Mouse (Mus musculus): ENCODE measurements around the gene Gabrr2. TPM values are rescaled to one million over a fixed set of nuclear protein-coding genes. Genes with fewer than 3 reads are reported as not detected.

Gene Gabrr2
- polyA plus RNA-seq, 1 experiment from 2014 or later = 0.05 TPM

GRCm38 (mm10) chr4:33066223-33066960 is 3.6 kb downstream of the Gabrr2 start:
- Histone ChIP-seq H3K36me3 (ENCODE audit: control insufficient read depth, insufficient read depth, low read length) (no peaks in the 10 kb centered on the region), H3K4me2 (replicated peaks; ENCODE audit: low read depth) (peak overlapping the region; percentile 11; the same call in 1 of the 2 replicates), H3K27me3 (ENCODE audit: control insufficient read depth, insufficient read depth, low read length) (no peaks in the 10 kb centered on the region), H3K9ac (ENCODE audit: low read length) (no peak overlapping the region; the same call in 1 of the 2 replicates), H3K9me3 (ENCODE audit: control insufficient read depth, low read length) (no peaks in the 10 kb centered on the region), H3K4me1 (replicated peaks; ENCODE audit: control insufficient read depth, insufficient read depth) (no peaks in the 10 kb centered on the region), H3K27ac (replicated peaks) (no peak overlapping the region), H3K4me3 (ENCODE audit: low read depth, low read length) (no peak overlapping the region)
- 41% methylated on average over 14 of the region's 14 CpGs for WGBS
- DNase-seq (ENCODE audit: low spot score) (no peak), ATAC-seq (ENCODE audit: low FRiP score, low TSS enrichment) (peak; percentile 51; the same call in 1 of the 2 replicates)
- TF ChIP-seq EP300 (optimal IDR thresholded peaks at IDR 0.05) = no peak
- TF ChIP-seq CTCF (IDR thresholded peaks at IDR 0.05; ENCODE audit: low read depth) = no peak

- no peak for TF ChIP-seq EP300 (optimal IDR thresholded peaks at IDR 0.05)
- TF ChIP-seq CTCF (IDR thresholded peaks at IDR 0.05; ENCODE audit: low read depth) = no peak
- Histone ChIP-seq H3K36me3 (ENCODE audit: control insufficient read depth, insufficient read depth, low read length) (no peaks in the 10 kb centered on the region), H3K9ac (ENCODE audit: low read length) (no peak overlapping the region), H3K9me3 (ENCODE audit: control insufficient read depth, low read length) (no peaks in the 10 kb centered on the region), H3K4me3 (ENCODE audit: low read depth, low read length) (no peak overlapping the region), H3K27me3 (ENCODE audit: control insufficient read depth, insufficient read depth, low read length) (no peaks in the 10 kb centered on the region), H3K27ac (replicated peaks) (no peak overlapping the region), H3K4me1 (replicated peaks; ENCODE audit: control insufficient read depth, insufficient read depth) (no peaks in the 10 kb centered on the region), H3K4me2 (replicated peaks; ENCODE audit: low read depth) (no peak overlapping the region)
- WGBS = 92% methylated on average over 3 of the region's 3 CpGs
- ATAC-seq (ENCODE audit: low FRiP score, low TSS enrichment) (no peak), DNase-seq (ENCODE audit: low spot score) (no peak)
Measured at GRCm38 (mm10) chr4:33067331-33067730, 4.5 kb downstream of the Gabrr2 start.

GRCm38 (mm10) chr4:33067826-33068225 is 5.0 kb downstream of the Gabrr2 start:
- no peak for ATAC-seq (ENCODE audit: low FRiP score, low TSS enrichment)

GRCm38 (mm10) chr4:33068894-33069293 is 6.1 kb downstream of the Gabrr2 start:
- no peak for DNase-seq (ENCODE audit: low spot score)

More at GRCm38 (mm10) chr4:33067826-33068225, 5.0 kb downstream of the Gabrr2 start:
- TF ChIP-seq CTCF (IDR thresholded peaks at IDR 0.05; ENCODE audit: low read depth) = no peak
- no peak for TF ChIP-seq EP300 (optimal IDR thresholded peaks at IDR 0.05)
- DNase-seq (ENCODE audit: low spot score) = no peak
- Histone ChIP-seq H3K36me3 (ENCODE audit: control insufficient read depth, insufficient read depth, low read length) (no peaks in the 10 kb centered on the region), H3K9me3 (ENCODE audit: control insufficient read depth, low read length) (no peaks in the 10 kb centered on the region), H3K4me3 (ENCODE audit: low read depth, low read length) (no peak overlapping the region), H3K4me2 (replicated peaks; ENCODE audit: low read depth) (no peak overlapping the region), H3K9ac (ENCODE audit: low read length) (no peak overlapping the region), H3K27ac (replicated peaks) (no peak overlapping the region), H3K27me3 (ENCODE audit: control insufficient read depth, insufficient read depth, low read length) (no peaks in the 10 kb centered on the region), H3K4me1 (replicated peaks; ENCODE audit: control insufficient read depth, insufficient read depth) (no peaks in the 10 kb centered on the region)
- 90% methylated on average over 6 of the region's 6 CpGs for WGBS

GRCm38 (mm10) chr4:33070326-33070725 is 7.5 kb downstream of the Gabrr2 start:
- no peak overlapping the region for H3K4me2 ChIP-seq (replicated peaks; ENCODE audit: low read depth)
- ATAC-seq (ENCODE audit: low FRiP score, low TSS enrichment) = no peak
- no peaks in the 10 kb centered on the region for H3K9me3 ChIP-seq (ENCODE audit: control insufficient read depth, low read length)
- no peak overlapping the region for H3K27ac ChIP-seq (replicated peaks)
- TF ChIP-seq CTCF (IDR thresholded peaks at IDR 0.05; ENCODE audit: low read depth) = no peak
- no peak for DNase-seq (ENCODE audit: low spot score)
- H3K4me1 ChIP-seq (replicated peaks; ENCODE audit: control insufficient read depth, insufficient read depth) = no peaks in the 10 kb centered on the region
- 93% methylated on average over 6 of the region's 6 CpGs for WGBS
- no peaks in the 10 kb centered on the region for H3K27me3 ChIP-seq (ENCODE audit: control insufficient read depth, insufficient read depth, low read length)
- no peak overlapping the region for H3K9ac ChIP-seq (ENCODE audit: low read length)
- H3K4me3 ChIP-seq (ENCODE audit: low read depth, low read length) = no peak overlapping the region
- no peaks in the 10 kb centered on the region for H3K36me3 ChIP-seq (ENCODE audit: control insufficient read depth, insufficient read depth, low read length)

More at GRCm38 (mm10) chr4:33068894-33069293, 6.1 kb downstream of the Gabrr2 start:
- 64% methylated on average over 6 of the region's 6 CpGs for WGBS
- Histone ChIP-seq H3K36me3 (ENCODE audit: control insufficient read depth, insufficient read depth, low read length) (no peaks in the 10 kb centered on the region), H3K9me3 (ENCODE audit: control insufficient read depth, low read length) (no peaks in the 10 kb centered on the region), H3K4me3 (ENCODE audit: low read depth, low read length) (no peak overlapping the region), H3K27ac (replicated peaks) (no peak overlapping the region), H3K4me2 (replicated peaks; ENCODE audit: low read depth) (no peak overlapping the region), H3K27me3 (ENCODE audit: control insufficient read depth, insufficient read depth, low read length) (no peaks in the 10 kb centered on the region), H3K9ac (ENCODE audit: low read length) (no peak overlapping the region), H3K4me1 (replicated peaks; ENCODE audit: control insufficient read depth, insufficient read depth) (no peaks in the 10 kb centered on the region)
- TF ChIP-seq EP300 (optimal IDR thresholded peaks at IDR 0.05) = no peak
- no peak for ATAC-seq (ENCODE audit: low FRiP score, low TSS enrichment)

GRCm38 (mm10) chr4:33071337-33071736 is 8.5 kb downstream of the Gabrr2 start:
- Histone ChIP-seq H3K4me1 (replicated peaks; ENCODE audit: control insufficient read depth, insufficient read depth) (no peaks in the 10 kb centered on the region), H3K4me3 (ENCODE audit: low read depth, low read length) (no peak overlapping the region), H3K27ac (replicated peaks) (no peak overlapping the region), H3K36me3 (ENCODE audit: control insufficient read depth, insufficient read depth, low read length) (no peaks in the 10 kb centered on the region), H3K4me2 (replicated peaks; ENCODE audit: low read depth) (no peak overlapping the region), H3K9ac (ENCODE audit: low read length) (no peak overlapping the region), H3K9me3 (ENCODE audit: control insufficient read depth, low read length) (no peaks in the 10 kb centered on the region), H3K27me3 (ENCODE audit: control insufficient read depth, insufficient read depth, low read length) (no peaks in the 10 kb centered on the region)
- ATAC-seq (ENCODE audit: low FRiP score, low TSS enrichment) (no peak), DNase-seq (ENCODE audit: low spot score) (no peak)
- TF ChIP-seq EP300 (optimal IDR thresholded peaks at IDR 0.05) = no peak
- TF ChIP-seq CTCF (IDR thresholded peaks at IDR 0.05; ENCODE audit: low read depth) = no peak
- WGBS = 77% methylated on average over 6 of the region's 6 CpGs
